Mouse (Mus musculus): ENCODE measurements around the gene Slc35g2.

The Slc35g2 gene

GRCm38 (mm10) chr9:100558991-100559390 lies 11.9 kb downstream of the Slc35g2 start:
- DNase-seq (ENCODE audit: low spot score), result no peak

DNA sequence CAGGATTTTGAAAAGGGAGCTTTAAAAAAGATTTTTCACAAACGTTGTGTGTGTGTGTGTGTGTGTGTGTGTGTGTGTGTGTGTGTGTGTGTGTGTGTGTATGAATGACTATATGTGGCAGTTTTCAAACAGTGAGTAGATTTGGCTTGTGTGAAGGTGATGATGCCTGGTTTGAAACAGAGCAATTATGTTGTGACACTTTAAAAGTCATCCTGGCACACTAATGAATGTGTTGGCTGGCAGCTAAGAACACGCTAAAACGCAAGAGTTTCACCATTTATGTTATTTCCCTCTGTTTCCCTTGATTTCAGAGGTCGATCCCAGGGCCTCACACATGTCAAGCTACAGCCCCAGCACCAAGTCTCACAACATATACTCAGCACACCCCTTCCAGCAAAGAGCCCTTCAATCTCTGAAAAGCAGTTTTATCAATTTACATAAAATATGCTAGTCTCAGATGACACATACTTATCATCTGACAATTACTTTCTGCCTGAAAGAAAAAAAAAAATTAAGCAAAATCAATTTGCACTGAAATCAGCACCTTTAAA lies 12.8 kb downstream of the Slc35g2 start:
- no peak for DNase-seq (ENCODE audit: low spot score)

DNA sequence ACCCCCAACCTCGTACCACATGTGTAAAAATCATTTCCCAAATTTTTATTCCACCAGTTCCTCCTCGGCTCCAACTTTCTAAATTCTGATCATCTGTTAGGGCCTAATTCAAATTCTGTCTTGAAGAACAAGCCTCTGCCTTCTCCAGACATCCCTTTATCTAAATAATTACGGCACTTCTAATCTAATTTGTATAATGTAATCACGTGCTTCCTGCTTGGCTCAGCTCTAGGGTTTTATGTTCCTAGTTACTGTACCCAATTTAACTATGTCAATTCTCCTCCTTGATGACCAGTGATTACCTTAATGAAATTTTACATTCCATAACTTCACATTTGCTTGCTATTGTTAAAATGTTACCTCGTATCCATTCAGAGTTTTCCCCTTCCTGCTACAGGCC lies 15.2 kb downstream of the Slc35g2 start:
- no peak for DNase-seq (ENCODE audit: low spot score)

DNA sequence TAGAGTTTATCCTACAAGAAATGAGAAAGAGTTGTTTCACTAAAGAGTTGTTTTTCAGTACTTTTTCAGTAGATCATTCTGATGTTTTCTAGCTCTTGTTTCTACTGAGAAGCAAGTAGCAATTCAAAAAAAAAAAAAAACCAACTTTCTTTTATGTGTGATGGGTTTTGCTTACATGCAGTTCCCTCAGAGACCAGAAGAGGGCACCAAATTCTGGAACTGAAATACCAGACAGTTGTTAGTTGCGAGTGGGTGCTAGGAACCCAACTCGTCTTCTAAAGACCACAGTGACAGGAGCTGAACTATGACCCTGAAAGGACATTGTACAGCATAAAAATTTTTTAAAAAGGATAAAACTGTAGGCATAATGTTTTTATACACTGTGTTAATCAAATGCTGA lies 22.6 kb downstream of the Slc35g2 start:
- peak; percentile 24 for DNase-seq (ENCODE audit: low spot score)

DNA sequence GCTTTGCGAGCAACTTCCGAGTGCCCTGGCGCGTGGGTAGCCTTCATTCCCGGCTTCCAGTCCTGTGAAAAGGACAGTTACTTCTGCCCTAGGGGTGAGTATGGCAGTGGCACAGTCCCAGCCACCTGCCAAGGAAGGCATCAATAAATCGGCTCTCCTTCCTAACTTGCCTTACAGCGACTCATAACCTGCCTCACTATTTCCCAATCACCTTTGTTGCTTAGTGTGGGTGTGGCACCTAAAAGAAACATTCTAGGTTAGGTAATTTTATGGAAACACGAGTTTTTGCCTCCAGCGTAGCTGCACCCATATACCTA lies 24.3 kb downstream of the Slc35g2 start:
- DNase-seq (ENCODE audit: low spot score), result no peak

- peak; percentile 99 for DNase-seq (ENCODE audit: low spot score)
Observed at GRCm38 (mm10) chr9:100545715-100546593, 24.9 kb downstream of the Slc35g2 start, which contains the start of gene Nck1. Nck1 (minus strand) TSS chr9:100546134.

DNA sequence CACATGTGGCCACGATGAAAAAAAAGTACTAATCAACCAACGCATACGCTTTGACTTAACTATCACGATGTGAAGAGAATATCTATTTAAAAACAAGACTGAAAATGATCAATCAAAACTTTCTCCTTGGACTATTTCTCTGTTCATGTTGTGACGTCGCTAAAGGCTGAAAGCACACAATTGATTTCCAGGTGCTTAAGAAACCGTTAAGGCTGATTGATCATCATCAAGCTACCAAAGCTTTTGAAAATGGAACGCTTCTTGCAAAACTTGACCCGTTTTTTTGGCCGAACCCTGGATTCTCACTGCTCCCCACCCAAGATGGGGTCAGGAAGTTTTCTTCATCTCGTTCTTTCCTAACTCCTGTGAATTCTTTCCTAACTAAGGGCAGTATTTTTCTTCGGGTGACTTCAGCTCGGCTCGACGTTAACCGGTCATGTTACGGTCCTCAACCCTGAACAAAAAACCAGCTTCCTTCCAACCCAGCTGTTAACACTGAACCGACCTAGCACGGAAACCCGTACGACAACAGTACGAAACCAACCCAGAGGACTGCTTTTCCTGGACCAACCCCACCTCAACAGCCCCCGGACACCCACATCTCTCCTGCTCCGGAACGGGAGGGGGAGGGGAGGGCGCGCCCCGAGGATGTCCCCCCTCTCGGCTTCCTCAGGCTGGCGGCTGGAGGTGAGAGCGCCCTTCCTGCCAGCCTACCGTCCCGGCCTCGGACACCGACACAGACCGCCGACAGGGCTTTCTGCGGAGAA lies 25.8 kb downstream of the Slc35g2 start:
- DNase-seq (ENCODE audit: low spot score), result peak; percentile 47

GRCm38 (mm10) chr9:100535618-100536262 lies 35.1 kb downstream of the Slc35g2 start:
- DNase-seq (ENCODE audit: low spot score), result no peak

DNA sequence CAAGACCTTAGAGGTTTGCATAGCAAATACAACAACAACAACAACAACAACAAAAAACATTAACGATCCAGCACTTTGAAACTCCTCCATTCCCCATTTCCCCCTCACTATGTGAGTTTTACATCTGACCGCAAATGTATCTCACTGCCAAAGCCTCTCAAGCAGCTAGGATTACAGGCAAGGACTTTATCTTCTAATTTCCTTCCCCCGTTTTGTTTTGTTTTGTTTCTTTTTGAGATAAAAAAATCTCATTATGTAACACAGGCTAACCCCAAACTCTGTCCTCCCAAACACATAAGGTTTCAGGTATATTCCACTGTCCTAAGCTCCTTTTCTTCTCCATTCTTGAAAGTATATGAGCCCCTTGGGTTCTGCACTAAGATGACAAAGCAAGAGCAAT lies 36.2 kb downstream of the Slc35g2 start:
- DNase-seq (ENCODE audit: low spot score), result no peak

DNA sequence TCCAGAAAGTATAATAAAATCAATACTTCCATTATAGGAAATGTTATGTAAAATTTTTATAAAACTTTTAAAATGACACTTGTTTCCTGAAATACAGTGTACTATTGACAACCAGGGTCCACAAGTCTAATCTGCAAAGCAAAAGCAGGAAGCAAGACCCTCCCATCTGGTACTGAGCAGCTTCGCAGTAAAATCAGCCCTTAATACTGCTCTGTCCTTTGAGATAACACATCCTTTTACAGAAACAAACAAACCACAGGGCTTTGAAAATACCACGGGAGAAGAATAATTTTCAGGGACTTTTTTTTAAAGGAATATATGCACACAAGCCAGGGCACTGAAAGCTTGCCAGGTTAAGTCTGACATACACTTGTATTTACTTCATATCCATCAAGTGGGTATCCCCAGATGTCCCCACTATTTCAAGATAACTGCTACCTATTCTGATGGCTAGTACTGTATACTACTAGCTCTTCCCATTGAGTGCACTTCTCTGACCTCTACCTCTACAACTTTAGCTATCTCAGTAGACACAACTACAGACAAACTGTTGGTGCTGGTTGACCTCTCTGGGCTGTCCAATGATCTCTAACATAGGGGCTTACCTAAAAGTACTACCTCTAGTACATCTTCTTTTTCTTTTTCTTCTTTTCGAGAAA lies 37.9 kb downstream of the Slc35g2 start:
- DNase-seq (ENCODE audit: low spot score), result no peak

DNA sequence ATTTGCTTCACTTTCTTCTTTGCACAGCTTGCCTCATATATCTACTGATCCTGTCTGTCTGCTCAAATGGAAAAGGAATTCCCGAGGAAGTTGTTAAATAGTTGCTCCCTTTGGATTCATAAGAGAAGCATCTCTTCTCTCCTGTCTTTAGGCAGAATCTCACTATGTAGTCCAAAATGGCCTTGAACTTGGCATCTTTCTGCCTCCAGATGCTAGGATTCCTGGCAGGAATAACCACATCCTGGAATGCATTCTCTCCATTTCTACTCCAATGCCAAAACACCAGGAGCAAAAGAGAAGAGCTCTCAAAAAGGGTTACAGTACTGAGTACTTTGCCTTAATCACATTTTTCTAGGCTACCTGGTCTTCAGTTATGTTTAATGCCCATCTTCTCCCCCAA lies 39.6 kb downstream of the Slc35g2 start:
- DNase-seq (ENCODE audit: low spot score), result no peak

- DNase-seq (ENCODE audit: low spot score), result no peak
Observed at GRCm38 (mm10) chr9:100525225-100525624, 45.7 kb downstream of the Slc35g2 start.

GRCm38 (mm10) chr9:100522029-100522428 lies 48.9 kb downstream of the Slc35g2 start:
- DNase-seq (ENCODE audit: low spot score), result no peak

- peak; percentile 86 for DNase-seq (ENCODE audit: low spot score)
Observed at GRCm38 (mm10) chr9:100520586-100520985, 50.3 kb downstream of the Slc35g2 start.

DNA sequence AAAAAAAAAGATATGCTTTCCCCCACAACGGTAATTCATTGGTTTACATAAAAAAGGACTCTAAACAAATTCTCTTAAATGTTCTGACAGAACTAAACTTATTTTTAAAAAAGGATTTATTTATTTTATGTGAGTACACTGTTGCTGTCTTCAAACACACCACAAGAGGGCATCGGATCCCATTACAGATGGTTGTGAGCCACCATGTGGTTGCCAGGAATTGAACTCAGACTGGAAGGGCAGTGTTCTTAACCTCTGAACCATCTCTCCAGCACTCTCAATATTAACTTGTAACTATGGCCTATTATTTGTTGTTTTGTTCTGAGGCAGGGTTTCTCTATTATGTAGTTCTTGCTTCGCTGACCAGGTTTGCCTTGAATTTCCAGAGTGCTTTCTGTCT lies 50.9 kb downstream of the Slc35g2 start:
- DNase-seq (ENCODE audit: low spot score), result no peak

GRCm38 (mm10) chr9:100507581-100507980 lies 63.3 kb downstream of the Slc35g2 start:
- no peak for DNase-seq (ENCODE audit: low spot score)

DNA sequence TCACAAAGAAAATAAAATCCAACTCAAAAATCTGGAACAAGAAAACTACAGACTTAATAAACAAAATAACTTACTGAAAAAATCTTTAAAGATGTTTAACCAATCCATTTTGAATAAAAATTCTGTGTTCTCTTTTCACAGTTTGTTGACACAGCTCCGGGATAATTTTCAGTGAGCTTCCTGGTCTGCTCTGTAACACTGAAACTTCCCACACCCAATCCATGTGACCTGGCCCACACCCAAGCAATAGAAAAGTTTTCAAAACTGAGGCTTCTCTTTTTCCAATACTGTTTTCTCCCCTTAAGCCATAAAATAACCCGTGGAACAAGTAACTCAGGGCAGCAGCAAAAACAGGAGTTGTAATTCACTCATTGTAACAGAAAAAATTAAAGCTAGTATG lies 64.2 kb downstream of the Slc35g2 start:
- DNase-seq (ENCODE audit: low spot score), result no peak

DNA sequence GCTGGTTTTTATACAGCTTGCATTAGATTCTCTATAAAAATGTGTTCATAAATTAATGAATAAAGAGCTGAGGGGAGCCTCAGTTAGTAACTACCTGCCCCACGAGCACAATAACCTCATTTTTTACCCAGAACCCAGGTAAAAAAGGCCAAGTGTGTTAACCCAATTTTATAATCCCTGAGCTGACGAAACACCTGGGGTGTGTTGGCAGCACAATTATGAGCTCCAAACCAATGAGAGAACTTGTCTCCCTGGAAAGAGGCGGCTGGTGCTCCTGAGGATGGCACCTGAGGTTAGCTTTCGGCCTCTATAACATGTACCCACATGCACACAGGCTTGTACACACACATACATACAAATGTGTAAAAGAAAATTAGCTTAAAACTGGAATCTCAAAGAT lies 65.4 kb downstream of the Slc35g2 start:
- no peak for DNase-seq (ENCODE audit: low spot score)
